11 mouse cellular contexts compared by ENCODE assay signal in genomic region chr4:100009211-100009678, GRCm38 (mm10).
A peak's percentile ranks its signal among the peaks of the same experiment; 100 is the strongest.
DNase-seq lines count a peak whose midpoint lies in the region; ATAC-seq lines count a peak whose summit lies in the region.
"Had no signal": no experiment of that assay in that cellular context is flagged by ENCODE, and none has a peak within 500 bp of the region (broad histone marks: within the 10 kb centered on the region; RNA-seq: fewer than 3 reads in every experiment).

No protein-coding gene starts in this region.

- peak; percentile 59 for DNase-seq in kidney, adult 11 months
- peak; percentile 18 for DNase-seq in embryonic facial prominence, embryonic 10.5 days (ENCODE audit: low spot score)
- DNase-seq in kidney, adult 9 months, result peak; percentile 53
- DNase-seq in retina, postnatal 1 day, result peak; percentile 81
- no peak for DNase-seq in MN1 (ENCODE audit: low spot score)
- DNase-seq in right cerebral cortex, postnatal 36 days (ENCODE audit: low spot score in 2 of 2), result no peak
- DNase-seq: layer of hippocampus, adult 9-11 months had no signal

- H3K27me3 ChIP-seq in kidney, embryonic 14.5 days (ENCODE audit: control insufficient read depth, insufficient read depth, low read length), result no peaks in the 10 kb centered on the region
- 0 out of 2 replicates have a peak, but pooled peaks cover 2% of the 10 kb centered on the region for H3K27me3 ChIP-seq in embryonic facial prominence, embryonic 10.5 days (replicated peaks; ENCODE audit: low read depth, poor library complexity, severe bottlenecking)

- H3K4me1 ChIP-seq in kidney, embryonic 14.5 days (ENCODE audit: control insufficient read depth, insufficient read depth, low read length), result 0 out of 2 replicates have a peak, but pooled peaks cover 6% of the 10 kb centered on the region
- peaks cover 29% of the 10 kb centered on the region for H3K4me1 ChIP-seq in embryonic facial prominence, embryonic 10.5 days

- H3K9me3 ChIP-seq in kidney, embryonic 14.5 days (ENCODE audit: control insufficient read depth, low read length), result no peaks in the 10 kb centered on the region
- H3K9me3 ChIP-seq in embryonic facial prominence, embryonic 10.5 days, result no peaks in the 10 kb centered on the region
- H3K9me3 ChIP-seq: G1E; megakaryocyte, embryonic 14.5 days had no signal

- no peak overlapping the region for H3K9ac ChIP-seq in kidney, embryonic 14.5 days (ENCODE audit: low read depth, low read length)

- 48% methylated on average over 8 of the region's 8 CpGs for WGBS in kidney, embryonic 14.5 days
- WGBS in embryonic facial prominence, embryonic 10.5 days, result 65% methylated on average over 8 of the region's 8 CpGs

- H3K4me3 ChIP-seq in kidney, embryonic 14.5 days (ENCODE audit: low read length), result no peak overlapping the region
- H3K4me3 ChIP-seq in embryonic facial prominence, embryonic 10.5 days, result no peak overlapping the region
- H3K4me3 ChIP-seq: megakaryocyte, embryonic 14.5 days had no signal

- no peak overlapping the region for H3K4me2 ChIP-seq in kidney, embryonic 14.5 days (replicated peaks; ENCODE audit: low read depth, low read length)

- H3K27ac ChIP-seq in kidney, embryonic 14.5 days (ENCODE audit: low read depth, low read length), result no peak overlapping the region
- H3K27ac ChIP-seq in embryonic facial prominence, embryonic 10.5 days (replicated peaks), result peak overlapping the region; percentile 78; the same call in 1 of the 2 replicates

- H3K36me3 ChIP-seq in kidney, embryonic 14.5 days (ENCODE audit: control insufficient read depth, insufficient read depth, low read length), result no peaks in the 10 kb centered on the region
- no peaks in the 10 kb centered on the region for H3K36me3 ChIP-seq in embryonic facial prominence, embryonic 10.5 days (replicated peaks)
- H3K36me3 ChIP-seq: G1E had no signal

- no peak for ATAC-seq in kidney, embryonic 14.5 days (ENCODE audit: low FRiP score, low TSS enrichment)
- no peak for ATAC-seq in erythroblast, adult 5-6 weeks (replicated peaks; ENCODE audit: low FRiP score, poor library complexity, severe bottlenecking)

Comparison
In these comparisons a context has a peak if more than half of its experiments do, and no peak if none do; other contexts are left out.
1. DNase-seq: peak in kidney, adult 11 months (single experiment), embryonic facial prominence, embryonic 10.5 days (single experiment), kidney, adult 9 months (single experiment) and retina, postnatal 1 day (single experiment); none in MN1 (single experiment) and right cerebral cortex, postnatal 36 days (0 of 2).